Mouse (Mus musculus): Measurements from ENCODE around the gene Slc4a7.
"Not testable (repeated sequence)": the region's sequence is repeated elsewhere in the genome, so short reads cannot be mapped to it uniquely, and the experiment has no call there.

Gene Slc4a7

GRCm38 (mm10) chr14:14800332-14800731, 98.3 kb downstream of the Slc4a7 start:
- no peak for DNase-seq (ENCODE audit: low spot score in 2 of 2)

- no peak for DNase-seq (ENCODE audit: low spot score in 2 of 2)
Measured at GRCm38 (mm10) chr14:14800810-14801209, 98.7 kb downstream of the Slc4a7 start.

GRCm38 (mm10) chr14:14803115-14803514, 101.0 kb downstream of the Slc4a7 start, which contains the start of gene Nek10:
Nek10 (plus strand) TSS chr14:14803415.
- not testable (repeated sequence) for DNase-seq (ENCODE audit: low spot score in 2 of 2)

GRCm38 (mm10) chr14:14803921-14804517, 101.9 kb downstream of the Slc4a7 start:
- peak; percentile 34 to 57 for DNase-seq (ENCODE audit: low spot score in 2 of 2)

GRCm38 (mm10) chr14:14804518-14805212, 102.6 kb downstream of the Slc4a7 start:
- no peak for DNase-seq (ENCODE audit: low spot score in 2 of 2)

GRCm38 (mm10) chr14:14832520-14833240, 130.6 kb downstream of the Slc4a7 start:
- DNase-seq (ENCODE audit: low spot score in 2 of 2), result peak; percentile 17 to 27

- DNase-seq (ENCODE audit: low spot score in 2 of 2), result no peak
Measured at GRCm38 (mm10) chr14:14833498-14833897, 131.4 kb downstream of the Slc4a7 start.

GRCm38 (mm10) chr14:14834266-14834665, 132.2 kb downstream of the Slc4a7 start:
- no peak for DNase-seq (ENCODE audit: low spot score in 2 of 2)

- DNase-seq (ENCODE audit: low spot score in 2 of 2), result no peak
Measured at GRCm38 (mm10) chr14:14837627-14838026, 135.5 kb downstream of the Slc4a7 start.

- DNase-seq (ENCODE audit: low spot score in 2 of 2), result no peak
Measured at GRCm38 (mm10) chr14:14838109-14838508, 136.0 kb downstream of the Slc4a7 start.

GRCm38 (mm10) chr14:14842734-14843530, 140.9 kb downstream of the Slc4a7 start:
- DNase-seq (ENCODE audit: low spot score in 2 of 2), result no peak

Measured in frontal cortex, postnatal 10 days (tissue).